Mouse (Mus musculus) c-Kit-positive CD71-negative TER-119-negative erythroid progenitor cells, embryonic 14.5 days (primary cell): Measurements from ENCODE around the gene Sh3pxd2a.

ENCODE experiments used
- DNase-seq: peaks from one replicate; pipeline ENCODE4 v3.0.0-alpha.2; 2013; ENCODE audit warnings: low read depth

Sh3pxd2a gene

GRCm38 (mm10) chr19:47439726-47440434 is 24.3 kb downstream of the Sh3pxd2a start:
- no peak for DNase-seq

- DNase-seq = no peak
Observed at GRCm38 (mm10) chr19:47438445-47438844, 25.8 kb downstream of the Sh3pxd2a start.

- DNase-seq = no peak
Observed at GRCm38 (mm10) chr19:47437040-47437439, 27.2 kb downstream of the Sh3pxd2a start.

- no peak for DNase-seq
Observed at GRCm38 (mm10) chr19:47436236-47436635, 28.0 kb downstream of the Sh3pxd2a start.

- DNase-seq = no peak
Observed at GRCm38 (mm10) chr19:47434655-47435054, 29.5 kb downstream of the Sh3pxd2a start.

GRCm38 (mm10) chr19:47432339-47432738 is 31.9 kb downstream of the Sh3pxd2a start:
- DNase-seq = no peak

- DNase-seq = no peak
Observed at GRCm38 (mm10) chr19:47431189-47431931, 32.8 kb downstream of the Sh3pxd2a start.

GRCm38 (mm10) chr19:47430160-47430559 is 34.0 kb downstream of the Sh3pxd2a start:
- no peak for DNase-seq

GRCm38 (mm10) chr19:47429245-47429644 is 35.0 kb downstream of the Sh3pxd2a start:
- no peak for DNase-seq

- no peak for DNase-seq
Observed at GRCm38 (mm10) chr19:47428794-47429193, 35.4 kb downstream of the Sh3pxd2a start.

- DNase-seq = no peak
Observed at GRCm38 (mm10) chr19:47427841-47428789, 36.1 kb downstream of the Sh3pxd2a start.

GRCm38 (mm10) chr19:47423632-47424031 is 40.6 kb downstream of the Sh3pxd2a start:
- DNase-seq = no peak

GRCm38 (mm10) chr19:47421128-47421898 is 42.9 kb downstream of the Sh3pxd2a start:
- no peak for DNase-seq

GRCm38 (mm10) chr19:47420539-47420938 is 43.7 kb downstream of the Sh3pxd2a start:
- no peak for DNase-seq

GRCm38 (mm10) chr19:47419208-47419607 is 45.0 kb downstream of the Sh3pxd2a start:
- DNase-seq = no peak

GRCm38 (mm10) chr19:47416161-47416560 is 48.0 kb downstream of the Sh3pxd2a start:
- no peak for DNase-seq

GRCm38 (mm10) chr19:47414142-47414905 is 49.9 kb downstream of the Sh3pxd2a start:
- no peak for DNase-seq

GRCm38 (mm10) chr19:47413458-47414005 is 50.7 kb downstream of the Sh3pxd2a start:
- no peak for DNase-seq

- DNase-seq = no peak
Observed at GRCm38 (mm10) chr19:47412566-47413248, 51.5 kb downstream of the Sh3pxd2a start.

- no peak for DNase-seq
Observed at GRCm38 (mm10) chr19:47410301-47410700, 53.9 kb downstream of the Sh3pxd2a start.
